Mouse (Mus musculus) megakaryocyte, embryonic 14.5 days (primary cell): ENCODE measurements at regions not wholly inside any gene's neighbourhood (a gene's known extent, or its start where the extent isn't known, plus 50 kb on each side); places are given as distances from the start of the nearest gene placed in this dataset.

Experiments used
- H3K27me3 ChIP-seq: replicated peaks from 2 replicates; pipeline ENCODE3; 2012; ENCODE audit warnings: inconsistent platforms
- H3K36me3 ChIP-seq: replicated peaks from 2 replicates; pipeline ENCODE3; 2012; ENCODE audit warnings: low read length, inconsistent platforms, mixed read lengths
- H3K4me1 ChIP-seq: 2 replicates; pipeline ENCODE4 v1.6.1; 2012; ENCODE audit warnings: inconsistent platforms
- H3K4me3 ChIP-seq: replicated peaks from 2 replicates; pipeline ENCODE3; 2012; ENCODE audit warnings: moderate library complexity, mild to moderate bottlenecking, inconsistent platforms
- H3K9me3 ChIP-seq: 2 replicates; pipeline ENCODE4 v1.6.1; 2012; ENCODE audit warnings: inconsistent platforms
- FLI1 ChIP-seq: IDR thresholded peaks from 2 replicates; pipeline ENCODE4 v1.6.1; 2012; ENCODE audit warnings: low read length, inconsistent platforms, mixed read lengths
- GATA1 ChIP-seq: IDR thresholded peaks from 3 replicates; pipeline ENCODE4 v1.6.1; 2012; ENCODE audit warnings: mixed read lengths, low read length, inconsistent platforms, borderline replicate concordance

DNA sequence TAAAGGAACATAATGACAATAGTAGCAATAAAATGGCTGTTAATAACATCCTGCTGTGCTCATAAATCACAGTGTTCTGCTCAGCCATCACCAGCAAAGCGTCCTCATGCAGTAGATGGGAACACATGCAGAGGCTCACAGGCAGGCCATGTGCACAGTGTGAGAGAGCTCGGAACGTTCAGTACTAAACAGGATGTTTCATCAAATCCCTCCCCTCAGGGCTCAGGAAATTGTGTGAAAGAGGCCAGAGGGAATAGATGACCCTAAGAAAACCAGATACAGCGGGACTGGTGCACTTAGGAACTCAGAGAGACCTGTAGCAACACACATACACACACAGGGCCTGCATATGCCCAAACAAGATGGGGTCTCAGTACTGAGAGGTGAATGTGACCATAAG lies 256.1 kb upstream of the Zpld1 start:
- TF ChIP-seq GATA1 (no peak), FLI1 (no peak)
- H3K9me3 ChIP-seq = no peaks in the 10 kb centered on the region
- H3K4me1 ChIP-seq = peaks cover 53% of the 10 kb centered on the region
- no peaks in the 10 kb centered on the region for H3K36me3 ChIP-seq
- H3K27me3 ChIP-seq = no peaks in the 10 kb centered on the region
- peak overlapping the region; percentile 70 for H3K4me3 ChIP-seq

DNA sequence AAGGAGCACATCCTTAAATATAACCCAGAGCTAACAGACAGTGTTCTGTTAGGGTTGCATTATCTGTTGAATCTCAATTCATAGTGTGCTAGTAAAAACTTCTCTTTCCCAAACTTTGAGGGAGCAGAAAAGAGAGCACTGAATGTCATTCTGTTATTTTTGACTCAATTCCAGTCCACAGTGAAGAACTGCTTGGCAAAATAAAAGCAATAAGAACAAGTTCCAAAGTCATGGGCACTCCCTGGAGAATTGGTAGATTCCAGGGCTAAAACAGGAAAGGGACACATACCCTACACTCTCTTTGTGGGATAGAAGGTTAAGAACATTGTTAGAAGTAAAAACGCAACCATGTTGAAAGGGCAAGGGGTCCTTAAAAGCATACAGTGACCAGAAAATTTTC lies 253.6 kb upstream of the Zpld1 start:
- Histone ChIP-seq H3K27me3 (no peaks in the 10 kb centered on the region), H3K9me3 (no peaks in the 10 kb centered on the region), H3K4me1 (peaks cover 59% of the 10 kb centered on the region), H3K4me3 (no peak overlapping the region), H3K36me3 (peaks cover 4% of the 10 kb centered on the region)
- no peak for TF ChIP-seq GATA1
- TF ChIP-seq FLI1 = no peak

DNA sequence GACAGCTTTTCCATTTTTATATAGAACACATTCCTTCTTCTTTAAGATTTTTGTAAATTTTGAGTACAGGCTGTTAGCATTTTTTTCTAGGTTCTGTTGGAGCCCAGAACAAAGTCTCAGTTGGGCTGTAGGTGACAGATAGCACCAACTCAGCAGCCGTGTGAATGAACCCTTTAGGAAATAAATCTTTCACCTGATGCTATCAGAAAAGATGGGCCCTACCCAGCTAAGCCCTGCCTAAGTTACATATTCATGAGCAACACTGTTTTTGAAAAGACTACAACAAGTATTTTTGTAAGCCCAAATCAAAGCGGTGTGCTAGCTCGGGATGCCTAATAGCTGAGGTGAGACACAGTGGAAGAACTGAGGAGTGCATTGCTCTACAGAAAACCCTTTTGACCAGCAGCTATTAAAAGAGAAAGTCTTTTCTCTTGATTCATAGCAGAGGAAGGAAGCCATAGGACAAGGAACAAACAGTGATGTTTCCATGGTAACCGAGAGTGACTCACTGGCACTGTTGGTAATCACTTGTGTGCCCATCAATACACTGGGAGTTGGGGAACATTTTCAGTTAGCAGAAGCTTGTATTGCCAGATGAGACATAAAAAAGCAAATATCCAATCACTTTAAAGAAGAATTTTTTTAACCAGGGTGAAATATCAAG lies 253.0 kb upstream of the Zpld1 start:
- no peaks in the 10 kb centered on the region for H3K27me3 ChIP-seq
- peaks cover 53% of the 10 kb centered on the region for H3K4me1 ChIP-seq
- H3K36me3 ChIP-seq = peaks cover 4% of the 10 kb centered on the region
- H3K4me3 ChIP-seq = no peak overlapping the region
- H3K9me3 ChIP-seq = no peaks in the 10 kb centered on the region
- no peak for TF ChIP-seq FLI1
- no peak for TF ChIP-seq GATA1

DNA sequence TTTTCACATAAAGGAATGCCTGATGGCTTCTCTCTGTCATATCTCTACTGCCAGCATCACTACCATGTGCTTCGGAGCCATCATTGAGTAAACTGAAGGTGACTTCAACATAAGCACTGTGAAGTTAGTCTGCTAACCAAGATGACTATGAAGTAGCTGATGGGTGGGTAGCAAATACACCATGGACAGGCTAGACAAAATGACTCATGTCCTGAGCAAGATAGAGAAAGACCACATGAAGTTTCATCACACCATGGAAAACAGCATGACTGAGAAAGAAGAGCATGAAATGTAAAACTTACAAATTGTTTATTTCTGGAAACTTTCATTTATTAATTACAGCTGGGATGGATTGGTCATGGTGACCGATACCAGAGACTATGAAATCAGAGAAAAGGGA lies 249.3 kb upstream of the Zpld1 start:
- no peak overlapping the region for H3K4me3 ChIP-seq
- no peaks in the 10 kb centered on the region for H3K27me3 ChIP-seq
- 0 out of 2 replicates have a peak, but pooled peaks cover 5% of the 10 kb centered on the region for H3K9me3 ChIP-seq
- no peak for TF ChIP-seq FLI1
- no peak for TF ChIP-seq GATA1
- H3K36me3 ChIP-seq = peaks cover 9% of the 10 kb centered on the region
- H3K4me1 ChIP-seq = peaks cover 28% of the 10 kb centered on the region

DNA sequence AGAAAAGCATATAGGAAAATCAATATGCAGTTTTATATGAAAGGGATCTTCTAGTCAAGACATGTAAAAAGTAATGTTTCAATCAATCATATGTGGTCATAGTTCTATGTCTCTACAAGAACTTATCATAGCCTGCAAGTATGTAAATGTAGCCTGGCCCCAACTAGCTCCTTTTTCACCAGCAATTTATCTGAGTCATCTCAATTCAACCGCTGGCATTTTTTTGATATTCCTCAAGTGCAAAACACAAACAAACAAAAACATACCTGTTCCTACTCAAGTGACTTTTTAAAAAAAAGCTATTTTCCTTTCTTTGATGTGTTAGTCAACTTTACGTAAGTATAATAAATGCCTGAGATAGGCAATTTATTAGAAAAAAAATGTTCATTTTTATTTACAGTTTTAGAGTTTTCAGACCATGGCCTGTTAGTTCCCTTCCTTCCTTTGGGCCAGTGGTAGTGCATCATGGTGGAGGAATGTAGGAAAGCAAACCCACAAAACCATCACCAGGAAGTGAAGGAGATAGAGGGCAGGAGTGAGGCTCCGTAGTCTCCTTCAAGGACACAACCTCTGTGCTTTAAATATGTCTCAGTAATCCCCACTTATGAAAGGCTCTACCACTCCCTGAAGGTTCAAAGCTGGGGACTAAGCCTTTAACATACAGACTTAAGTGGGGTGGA lies 242.7 kb upstream of the Zpld1 start:
- H3K36me3 ChIP-seq = peaks cover 5% of the 10 kb centered on the region
- no peak overlapping the region for H3K4me3 ChIP-seq
- TF ChIP-seq GATA1 (no peak), FLI1 (no peak)
- no peaks in the 10 kb centered on the region for H3K27me3 ChIP-seq
- 0 out of 2 replicates have a peak, but pooled peaks cover 5% of the 10 kb centered on the region for H3K9me3 ChIP-seq
- H3K4me1 ChIP-seq = peaks cover 27% of the 10 kb centered on the region

DNA sequence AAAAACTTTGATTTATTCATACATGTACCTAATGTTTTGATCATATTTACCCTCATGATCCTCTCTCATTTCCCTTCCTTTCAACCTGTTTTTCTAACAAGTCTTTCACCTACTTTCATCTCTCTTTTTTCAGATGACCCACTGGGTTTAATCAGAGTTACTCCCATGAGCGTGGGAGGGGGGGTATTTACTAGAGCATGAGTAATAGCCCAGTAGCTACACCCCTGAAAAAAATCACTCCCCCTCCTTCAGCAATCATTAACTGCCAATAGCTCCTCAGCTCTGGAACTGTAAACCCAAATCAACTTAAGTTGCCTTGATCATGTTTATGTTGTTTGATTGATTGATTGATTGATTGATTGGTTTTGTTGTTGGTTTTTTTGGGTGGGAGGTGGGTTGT lies 241.4 kb upstream of the Zpld1 start:
- H3K4me1 ChIP-seq = peaks cover 27% of the 10 kb centered on the region
- H3K36me3 ChIP-seq = peaks cover 4% of the 10 kb centered on the region
- H3K9me3 ChIP-seq = 0 out of 2 replicates have a peak, but pooled peaks cover 4% of the 10 kb centered on the region
- H3K4me3 ChIP-seq = no peak overlapping the region
- TF ChIP-seq FLI1 (no peak), GATA1 (no peak)
- H3K27me3 ChIP-seq = no peaks in the 10 kb centered on the region

DNA sequence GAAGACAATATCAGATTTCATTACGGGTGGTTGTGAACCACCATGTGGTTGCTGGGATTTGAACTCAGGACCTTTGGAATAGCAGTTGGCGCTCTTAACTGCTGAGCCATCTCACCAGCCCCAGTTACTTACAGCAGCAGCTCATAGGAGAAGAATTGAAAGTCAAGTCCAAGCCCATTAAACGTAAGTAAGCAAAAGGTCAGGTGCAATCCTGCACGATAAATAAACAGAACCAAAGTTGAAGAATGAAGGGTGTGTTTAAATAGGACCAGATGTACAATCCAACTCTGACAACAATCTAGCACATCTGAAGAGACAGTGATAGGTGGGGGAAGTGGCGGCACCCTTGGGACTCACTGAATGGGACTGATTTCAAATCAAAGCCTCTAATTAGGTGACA lies 239.8 kb upstream of the Zpld1 start:
- Histone ChIP-seq H3K36me3 (no peaks in the 10 kb centered on the region), H3K27me3 (no peaks in the 10 kb centered on the region), H3K4me1 (peaks cover 30% of the 10 kb centered on the region), H3K4me3 (no peak overlapping the region), H3K9me3 (no peaks in the 10 kb centered on the region)
- TF ChIP-seq FLI1 (no peak), GATA1 (no peak)

DNA sequence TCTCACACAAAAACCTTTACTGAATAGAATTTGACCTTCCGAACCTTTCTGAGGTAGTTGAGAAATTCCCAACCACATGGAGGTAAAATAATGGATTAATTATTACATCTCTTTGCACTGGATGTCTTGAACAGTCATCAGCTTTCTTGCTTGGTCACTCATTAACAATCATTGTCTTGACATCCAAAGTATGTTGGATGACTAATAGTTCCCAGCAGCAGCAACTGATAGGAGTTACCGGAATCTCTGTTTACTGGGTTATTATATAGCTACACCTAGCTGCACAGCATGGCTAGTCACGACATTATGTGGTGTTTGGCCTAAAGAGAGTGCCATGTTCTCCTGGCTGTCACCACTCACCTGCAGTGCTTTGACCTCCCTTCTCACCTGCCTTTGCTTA lies 234.9 kb upstream of the Zpld1 start:
- TF ChIP-seq GATA1 = no peak
- TF ChIP-seq FLI1 = no peak
- peaks cover 29% of the 10 kb centered on the region for H3K4me1 ChIP-seq
- H3K4me3 ChIP-seq = peak overlapping the region; percentile 53
- H3K9me3 ChIP-seq = no peaks in the 10 kb centered on the region
- H3K27me3 ChIP-seq = no peaks in the 10 kb centered on the region
- H3K36me3 ChIP-seq = no peaks in the 10 kb centered on the region

DNA sequence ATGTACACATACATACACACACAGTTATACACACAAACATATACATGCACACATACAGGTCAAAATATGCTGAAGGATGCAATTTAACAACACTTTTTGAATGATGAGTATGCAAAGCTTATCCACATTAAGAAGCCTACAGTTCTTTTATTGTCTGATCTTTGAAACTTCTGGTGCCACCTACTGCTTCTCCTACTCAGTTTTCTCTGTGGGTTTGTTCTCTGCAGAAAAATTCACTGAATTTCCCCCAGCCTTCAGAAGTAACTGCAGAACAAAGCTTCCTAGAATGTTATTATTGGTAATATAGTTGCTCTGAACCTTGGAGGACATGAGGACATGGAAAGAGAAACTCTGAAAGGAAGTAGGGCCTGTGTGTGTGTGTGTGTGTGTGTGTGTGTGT lies 233.1 kb upstream of the Zpld1 start:
- no peaks in the 10 kb centered on the region for H3K36me3 ChIP-seq
- no peaks in the 10 kb centered on the region for H3K27me3 ChIP-seq
- H3K9me3 ChIP-seq = no peaks in the 10 kb centered on the region
- peaks cover 34% of the 10 kb centered on the region for H3K4me1 ChIP-seq
- H3K4me3 ChIP-seq = no peak overlapping the region
- TF ChIP-seq GATA1 (no peak), FLI1 (no peak)

DNA sequence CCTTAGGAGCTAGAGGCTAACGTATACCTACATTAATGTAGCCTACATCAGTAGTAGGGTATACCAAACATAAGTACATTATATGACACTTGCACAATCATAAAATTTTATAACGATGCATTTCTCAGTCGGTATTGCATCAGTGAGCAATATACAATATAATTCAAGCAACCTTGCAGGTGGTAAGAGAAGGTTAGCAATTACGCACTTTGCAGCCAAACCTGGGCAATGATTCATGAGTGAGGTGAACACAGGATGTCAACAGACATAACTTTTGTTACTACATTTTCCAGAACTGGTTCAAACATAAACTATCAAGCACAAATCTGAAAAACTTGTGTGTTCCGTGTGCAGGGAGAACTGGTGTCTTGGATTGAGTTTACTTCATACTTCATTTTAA lies 229.9 kb upstream of the Zpld1 start:
- TF ChIP-seq GATA1 (no peak), FLI1 (no peak)
- no peaks in the 10 kb centered on the region for H3K9me3 ChIP-seq
- peaks cover 33% of the 10 kb centered on the region for H3K4me1 ChIP-seq
- no peaks in the 10 kb centered on the region for H3K27me3 ChIP-seq
- no peak overlapping the region for H3K4me3 ChIP-seq
- H3K36me3 ChIP-seq = no peaks in the 10 kb centered on the region
